Mouse (Mus musculus): ENCODE results near the gene Rnf7.

GRCm38 (mm10) chr9:96460117-96460865 is 18.2 kb downstream of the Rnf7 start:
- TF ChIP-seq CTCF (conservative IDR thresholded peaks at IDR 0.05; ENCODE audit: low read length) (no peak), POU5F1 (IDR thresholded peaks at IDR 0.05; ENCODE audit: borderline replicate concordance, low read length) (no peak), NANOG (IDR thresholded peaks at IDR 0.05; ENCODE audit: borderline replicate concordance, low read length) (no peak)
